Mouse (Mus musculus) myocyte (in vitro differentiated cells): ENCODE data around the gene Itga2b. TPM values are rescaled to one million over a fixed set of nuclear protein-coding genes. Genes with fewer than 3 reads are reported as not detected.

Source experiments
- H3K27me3 ChIP-seq: one replicate; pipeline ENCODE4 v1.6.1; 2011; ENCODE audit not compliant: control insufficient read depth, insufficient read depth, insufficient read length
- H3K36me3 ChIP-seq: one replicate; pipeline ENCODE4 v1.6.1; 2011; ENCODE audit not compliant: control insufficient read depth, insufficient read depth
- H3K4me2 ChIP-seq: one replicate; pipeline ENCODE4 v1.6.1; 2011; ENCODE audit warnings: low read depth, control low read depth
- H3K4me3 ChIP-seq: one replicate; pipeline ENCODE4 v1.5.1; 2011; ENCODE audit warnings: mild to moderate bottlenecking, control low read depth, moderate library complexity
- H3K79me2 ChIP-seq: one replicate; pipeline ENCODE4 v1.6.1; 2011; ENCODE audit not compliant: control insufficient read depth, insufficient read depth
- H3ac ChIP-seq: one replicate; pipeline ENCODE4 v1.6.1; 2011; ENCODE audit not compliant: control insufficient read depth, insufficient read length
- CEBPB ChIP-seq: IDR thresholded peaks from 2 replicates; pipeline ENCODE4 v1.6.1; 2011; ENCODE audit warnings: mild to moderate bottlenecking, moderate library complexity; ENCODE audit not compliant: poor library complexity, insufficient read depth, severe bottlenecking
- E2F4 ChIP-seq: IDR thresholded peaks from one replicate; pipeline ENCODE4 v1.6.1; 2011; ENCODE audit warnings: mild to moderate bottlenecking, control low read depth, moderate library complexity; ENCODE audit not compliant: insufficient read depth
- MAX ChIP-seq: IDR thresholded peaks from one replicate; pipeline ENCODE4 v1.6.1; 2011; ENCODE audit warnings: low read depth, mild to moderate bottlenecking, control low read depth
- MYOD1 ChIP-seq, 3 experiments: IDR thresholded peaks; one replicate each; pipeline ENCODE4 v1.6.1; 2011; ENCODE audit warnings: control low read depth in 2 of 3, low read depth in 2 of 3, mild to moderate bottlenecking in 2 of 3, moderate library complexity in 1 of 3; ENCODE audit not compliant: insufficient read length in 2 of 3, control insufficient read depth in 1 of 3
- MYOG ChIP-seq, 3 experiments: IDR thresholded peaks; one replicate each; pipeline ENCODE4 v1.6.1; 2011; ENCODE audit warnings: control low read depth in 2 of 3, low read depth in 2 of 3, mild to moderate bottlenecking in 2 of 3; ENCODE audit not compliant: insufficient read length in 2 of 3, control insufficient read depth in 1 of 3, insufficient read depth in 1 of 3
- POLR2A ChIP-seq: IDR thresholded peaks from one replicate; pipeline ENCODE4 v1.6.1; 2011; ENCODE audit warnings: low read depth, mild to moderate bottlenecking, control low read depth, moderate library complexity; ENCODE audit not compliant: insufficient read length
- POLR2AphosphoS2 ChIP-seq: IDR thresholded peaks from one replicate; pipeline ENCODE4 v1.6.1; 2011; ENCODE audit warnings: low read depth, control low read depth; ENCODE audit not compliant: insufficient read length
- REST ChIP-seq: IDR thresholded peaks from one replicate; pipeline ENCODE4 v1.6.1; 2011; ENCODE audit warnings: mild to moderate bottlenecking, control low read depth, moderate library complexity; ENCODE audit not compliant: insufficient read depth, insufficient read length
- SRF ChIP-seq: IDR thresholded peaks from one replicate; pipeline ENCODE4 v1.6.1; 2011; ENCODE audit warnings: low read depth; ENCODE audit not compliant: control insufficient read depth, insufficient read length
- TCF12 ChIP-seq: IDR thresholded peaks from one replicate; pipeline ENCODE4 v1.6.1; 2011; ENCODE audit warnings: mild to moderate bottlenecking, control low read depth; ENCODE audit not compliant: poor library complexity, insufficient read depth, severe bottlenecking
- TCF3 ChIP-seq: IDR thresholded peaks from one replicate; pipeline ENCODE4 v1.6.1; 2011; ENCODE audit warnings: low read depth, control low read depth; ENCODE audit not compliant: insufficient read length
- USF1 ChIP-seq: IDR thresholded peaks from one replicate; pipeline ENCODE4 v1.6.1; 2011; ENCODE audit warnings: low read depth, mild to moderate bottlenecking, control low read depth, moderate library complexity
- polyA plus RNA-seq: library from polyadenylated mRNA; unstranded; fragments of >200 nt; fragmentation: generic; extraction: Trizol; gene quantifications from one replicate; pipeline ENCODE4 v1.2.1, GENCODE M21; 2012; ENCODE audit warnings: missing spikeins

Itga2b gene
- polyA plus RNA-seq, 1 experiment, result 7.2 TPM

DNA sequence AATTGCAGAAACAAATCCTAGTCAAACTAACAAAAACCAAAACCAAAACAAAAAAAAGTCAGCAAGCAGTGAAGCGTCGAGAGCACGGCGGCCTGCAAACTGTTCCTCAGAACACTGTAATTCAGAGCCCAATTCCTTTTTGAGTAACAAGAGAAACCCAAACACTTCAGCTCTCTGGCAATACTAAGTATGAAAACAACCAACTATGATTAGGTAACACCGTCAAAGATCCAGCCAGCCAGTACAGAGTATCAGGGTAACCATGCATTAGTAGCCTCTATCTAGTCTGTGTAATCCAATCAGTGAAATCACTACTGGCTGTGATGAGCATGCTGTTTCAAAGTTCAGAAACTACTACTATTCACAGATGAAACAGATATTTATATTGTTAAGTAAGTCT lies 25.8 kb upstream of the Itga2b start:
- H3K27me3 ChIP-seq, result no peaks in the 10 kb centered on the region
- H3K4me2 ChIP-seq, result no peak overlapping the region
- peaks cover 46% of the 10 kb centered on the region for H3K36me3 ChIP-seq
- no peak for TF ChIP-seq MYOD1 (IDR thresholded peaks at IDR 0.05; ENCODE audit: control insufficient read depth in 1 of 3, insufficient read length in 2 of 3, low read depth in 2 of 3)
- no peak for TF ChIP-seq REST
- TF ChIP-seq USF1, result no peak
- no peak for TF ChIP-seq POLR2AphosphoS2
- no peak for TF ChIP-seq MAX
- no peak for TF ChIP-seq TCF12
- no peak for TF ChIP-seq E2F4
- no peak for TF ChIP-seq MYOG (IDR thresholded peaks at IDR 0.05; ENCODE audit: control insufficient read depth in 1 of 3, insufficient read depth in 1 of 3, insufficient read length in 2 of 3, low read depth in 2 of 3)
- no peak for TF ChIP-seq POLR2A
- TF ChIP-seq SRF, result no peak
- TF ChIP-seq CEBPB, result no peak
- H3ac ChIP-seq, result no peak overlapping the region
- H3K4me3 ChIP-seq, result no peak overlapping the region
- H3K79me2 ChIP-seq, result no peaks in the 10 kb centered on the region

DNA sequence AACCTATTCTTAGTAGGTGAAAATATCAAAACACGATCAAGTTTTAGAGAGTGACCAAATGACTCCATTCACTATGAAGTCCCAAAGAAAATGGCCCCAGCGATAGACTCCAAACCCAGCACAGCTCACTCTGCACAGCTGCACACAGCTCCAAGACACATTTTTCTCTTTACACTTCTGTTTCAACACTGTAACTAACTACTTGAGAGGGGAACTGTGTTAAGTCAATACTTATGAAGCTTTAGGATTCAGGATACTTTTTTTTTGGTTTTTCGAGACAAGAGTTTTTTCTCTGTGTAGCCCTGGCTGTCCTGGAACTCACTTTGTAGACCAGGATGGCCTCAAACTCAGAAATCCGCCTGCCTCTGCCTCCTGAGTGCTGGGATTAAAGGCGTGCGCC lies 25.2 kb upstream of the Itga2b start:
- Histone ChIP-seq H3K4me2 (no peak overlapping the region), H3K4me3 (no peak overlapping the region), H3K36me3 (peaks cover 41% of the 10 kb centered on the region), H3K27me3 (no peaks in the 10 kb centered on the region), H3K79me2 (no peaks in the 10 kb centered on the region), H3ac (no peak overlapping the region)
- TF ChIP-seq TCF3 (no peak), TCF12 (no peak), REST (no peak), MYOD1 (IDR thresholded peaks at IDR 0.05; ENCODE audit: control insufficient read depth in 1 of 3, insufficient read length in 2 of 3, low read depth in 2 of 3) (no peak), MAX (no peak), USF1 (no peak), SRF (no peak), E2F4 (no peak), MYOG (IDR thresholded peaks at IDR 0.05; ENCODE audit: control insufficient read depth in 1 of 3, insufficient read depth in 1 of 3, insufficient read length in 2 of 3, low read depth in 2 of 3) (no peak), POLR2AphosphoS2 (no peak), CEBPB (no peak), POLR2A (no peak)

- no peaks in the 10 kb centered on the region for H3K27me3 ChIP-seq
- H3ac ChIP-seq, result no peak overlapping the region
- H3K4me2 ChIP-seq, result no peak overlapping the region
- H3K36me3 ChIP-seq, result peaks cover 39% of the 10 kb centered on the region
- H3K79me2 ChIP-seq, result no peaks in the 10 kb centered on the region
- H3K4me3 ChIP-seq, result no peak overlapping the region
- no peak for TF ChIP-seq CEBPB
- no peak for TF ChIP-seq TCF12
- TF ChIP-seq POLR2A, result no peak
- no peak for TF ChIP-seq REST
- TF ChIP-seq USF1, result no peak
- TF ChIP-seq MYOG (IDR thresholded peaks at IDR 0.05; ENCODE audit: control insufficient read depth in 1 of 3, insufficient read depth in 1 of 3, insufficient read length in 2 of 3, low read depth in 2 of 3), result no peak
- no peak for TF ChIP-seq MAX
- TF ChIP-seq TCF3, result no peak
- TF ChIP-seq E2F4, result no peak
These were observed 24.2 kb upstream of the Itga2b start for GRCm38 (mm10) chr11:102494063-102494650.

- Histone ChIP-seq H3K27me3 (no peaks in the 10 kb centered on the region), H3K79me2 (no peaks in the 10 kb centered on the region), H3K4me2 (no peak overlapping the region)
These were observed 23.3 kb upstream of the Itga2b start for GRCm38 (mm10) chr11:102493241-102493640.

DNA sequence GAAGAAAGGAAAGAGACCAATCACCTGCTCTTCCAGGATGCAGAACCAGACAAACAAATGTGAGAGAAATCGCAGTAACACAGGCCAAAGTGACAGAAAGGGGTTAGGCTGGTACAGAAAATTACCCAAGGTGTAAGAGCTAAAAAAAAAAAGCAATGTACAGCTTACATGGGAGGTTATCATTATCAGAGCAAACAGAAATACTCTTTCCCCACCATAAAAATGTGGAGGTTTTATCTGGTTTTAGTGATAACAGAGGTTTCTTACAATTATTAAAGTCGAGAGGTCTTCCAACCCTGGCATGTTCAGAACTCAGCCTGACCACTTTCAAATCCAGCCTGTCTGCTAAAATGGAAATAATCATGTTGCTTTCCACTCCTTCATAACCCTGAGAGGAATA lies 18.0 kb upstream of the Itga2b start:
- Histone ChIP-seq H3K79me2 (no peaks in the 10 kb centered on the region), H3K36me3 (peaks cover 36% of the 10 kb centered on the region), H3K4me2 (no peak overlapping the region), H3K4me3 (no peak overlapping the region), H3K27me3 (no peaks in the 10 kb centered on the region), H3ac (no peak overlapping the region)
- TF ChIP-seq E2F4, result no peak
- TF ChIP-seq POLR2AphosphoS2, result no peak
- no peak for TF ChIP-seq MYOD1 (IDR thresholded peaks at IDR 0.05; ENCODE audit: control insufficient read depth in 1 of 3, insufficient read length in 2 of 3, low read depth in 2 of 3)
- no peak for TF ChIP-seq REST
- no peak for TF ChIP-seq MAX
- no peak for TF ChIP-seq MYOG (IDR thresholded peaks at IDR 0.05; ENCODE audit: control insufficient read depth in 1 of 3, insufficient read depth in 1 of 3, insufficient read length in 2 of 3, low read depth in 2 of 3)
- no peak for TF ChIP-seq TCF3
- TF ChIP-seq SRF, result no peak
- no peak for TF ChIP-seq USF1
- TF ChIP-seq POLR2A, result no peak
- no peak for TF ChIP-seq TCF12
- TF ChIP-seq CEBPB, result no peak

More at GRCm38 (mm10) chr11:102493241-102493640, 23.3 kb upstream of the Itga2b start:
- TF ChIP-seq POLR2A, result no peak
- TF ChIP-seq REST, result no peak
- TF ChIP-seq MYOG (IDR thresholded peaks at IDR 0.05; ENCODE audit: control insufficient read depth in 1 of 3, insufficient read depth in 1 of 3, insufficient read length in 2 of 3, low read depth in 2 of 3), result peak in 2 of 3 experiments; percentile 42 to 78
- TF ChIP-seq USF1, result no peak
- no peak for TF ChIP-seq TCF12
- TF ChIP-seq E2F4, result no peak
- peak; percentile 82 to 97 (median 84) for TF ChIP-seq MYOD1 (IDR thresholded peaks at IDR 0.05; ENCODE audit: control insufficient read depth in 1 of 3, insufficient read length in 2 of 3, low read depth in 2 of 3)
- no peak for TF ChIP-seq CEBPB
- TF ChIP-seq POLR2AphosphoS2, result no peak
- peaks cover 30% of the 10 kb centered on the region for H3K36me3 ChIP-seq
- no peak overlapping the region for H3ac ChIP-seq
- no peak overlapping the region for H3K4me3 ChIP-seq
